Mouse (Mus musculus): Measurements from ENCODE around the gene Slc22a7. TPM values are rescaled to one million over a fixed set of nuclear protein-coding genes. Genes with fewer than 3 reads are reported as not detected.

Gene Slc22a7
- polyA plus RNA-seq, 1 experiment = not detected

DNA sequence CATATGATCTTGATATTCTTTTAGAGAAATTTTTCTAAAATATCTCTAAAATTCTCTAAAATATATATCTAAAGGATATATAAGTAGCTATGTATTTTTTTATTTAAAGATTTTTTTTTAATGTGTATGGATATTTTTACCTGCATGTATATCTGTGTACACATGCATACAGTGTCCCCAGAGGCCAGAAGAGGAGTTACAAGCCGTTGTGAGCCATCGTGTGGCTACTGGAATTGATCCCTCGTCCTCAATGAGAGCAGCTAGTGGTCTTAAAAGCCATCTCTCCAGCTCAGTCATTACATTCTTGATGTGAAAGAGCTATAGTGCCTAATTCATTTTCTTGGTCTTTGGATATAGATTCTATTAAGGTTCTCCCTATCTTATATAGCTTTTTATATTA, 29.8 kb downstream of the Slc22a7 start:
- WGBS = 31% methylated on average over 3 of the region's 3 CpGs
- H3K27me3 ChIP-seq (ENCODE audit: control insufficient read depth, insufficient read depth, low read length) = no peaks in the 10 kb centered on the region
- TF ChIP-seq POLR2A (IDR thresholded peaks at IDR 0.05; ENCODE audit: low read depth, low read length) (no peak), CTCF (IDR thresholded peaks at IDR 0.05; ENCODE audit: extremely low read depth, insufficient read length, insufficient replicate concordance, low read depth, low read length) (no peak)
- H3K27ac ChIP-seq (ENCODE audit: insufficient read depth, low read depth, low read length) = no peak overlapping the region
- no peak overlapping the region for H3K4me3 ChIP-seq (ENCODE audit: low read depth, low read length)
- H3K36me3 ChIP-seq (ENCODE audit: control insufficient read depth, insufficient read depth, low read length) = peaks cover 25% of the 10 kb centered on the region
- no peaks in the 10 kb centered on the region for H3K4me1 ChIP-seq (ENCODE audit: control insufficient read depth, insufficient read depth, insufficient read length, low read length)

DNA sequence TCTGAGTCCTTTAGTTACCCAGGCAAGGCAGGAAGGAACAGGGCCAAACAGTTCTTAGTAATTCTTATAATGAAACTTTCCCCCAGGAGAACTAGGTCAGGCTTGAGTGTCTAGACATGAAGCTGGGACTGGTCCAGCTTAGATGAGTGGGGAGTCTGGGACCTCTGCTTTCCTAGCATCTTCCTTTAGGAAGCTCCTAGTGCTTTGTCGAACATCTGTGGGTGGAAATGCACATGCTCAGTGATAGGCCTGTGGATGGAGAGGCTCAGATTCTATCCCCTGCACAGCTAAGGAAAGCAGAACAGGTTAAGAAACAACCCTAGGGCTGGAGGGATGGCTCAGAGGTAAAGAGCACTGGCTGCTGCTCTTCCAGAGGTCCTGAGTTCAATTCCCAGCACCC, 43.6 kb downstream of the Slc22a7 start:
- H3K4me1 ChIP-seq (ENCODE audit: control insufficient read depth, insufficient read depth, insufficient read length, low read length) = no peaks in the 10 kb centered on the region
- no peak for TF ChIP-seq CTCF (IDR thresholded peaks at IDR 0.05; ENCODE audit: extremely low read depth, insufficient read length, insufficient replicate concordance, low read depth, low read length)
- no peak for TF ChIP-seq POLR2A (IDR thresholded peaks at IDR 0.05; ENCODE audit: low read depth, low read length)
- WGBS = 85% methylated on average over 1 of the region's 1 CpGs

DNA sequence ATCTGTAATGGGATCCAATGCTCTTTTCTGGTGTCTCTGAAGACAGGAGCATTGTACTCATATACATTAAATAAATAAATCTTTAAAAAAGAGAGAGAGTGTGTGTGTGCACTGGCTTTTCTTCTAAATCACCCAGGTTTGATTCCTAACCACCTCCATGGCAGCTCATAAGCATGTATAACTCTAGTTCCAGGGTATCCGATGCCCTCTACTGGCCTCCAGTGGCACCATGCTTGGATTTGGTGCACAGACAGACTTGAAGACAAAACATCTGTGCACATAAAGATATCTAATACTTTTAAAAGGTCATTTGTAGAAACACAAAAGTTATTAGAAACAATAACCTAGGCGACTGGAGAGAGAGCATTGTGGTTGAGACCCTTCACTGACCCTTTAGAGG, 45.2 kb downstream of the Slc22a7 start:
- WGBS = 52% methylated on average over 2 of the region's 2 CpGs
- Histone ChIP-seq H3K27me3 (ENCODE audit: control insufficient read depth, insufficient read depth, low read length) (no peaks in the 10 kb centered on the region), H3K4me1 (ENCODE audit: control insufficient read depth, insufficient read depth, insufficient read length, low read length) (no peaks in the 10 kb centered on the region), H3K36me3 (ENCODE audit: control insufficient read depth, insufficient read depth, low read length) (peaks cover 11% of the 10 kb centered on the region), H3K4me3 (ENCODE audit: low read depth, low read length) (no peak overlapping the region), H3K27ac (ENCODE audit: insufficient read depth, low read depth, low read length) (no peak overlapping the region)
- no peak for TF ChIP-seq POLR2A (IDR thresholded peaks at IDR 0.05; ENCODE audit: low read depth, low read length)
- TF ChIP-seq CTCF (IDR thresholded peaks at IDR 0.05; ENCODE audit: extremely low read depth, insufficient read length, insufficient replicate concordance, low read depth, low read length) = peak; percentile 45; the same call in 1 of the 2 replicates

More for the DNA sequence above, 43.6 kb downstream of the Slc22a7 start:
- Histone ChIP-seq H3K27me3 (ENCODE audit: control insufficient read depth, insufficient read depth, low read length) (no peaks in the 10 kb centered on the region), H3K36me3 (ENCODE audit: control insufficient read depth, insufficient read depth, low read length) (peaks cover 10% of the 10 kb centered on the region), H3K4me3 (ENCODE audit: low read depth, low read length) (no peak overlapping the region), H3K27ac (ENCODE audit: insufficient read depth, low read depth, low read length) (no peak overlapping the region)

DNA sequence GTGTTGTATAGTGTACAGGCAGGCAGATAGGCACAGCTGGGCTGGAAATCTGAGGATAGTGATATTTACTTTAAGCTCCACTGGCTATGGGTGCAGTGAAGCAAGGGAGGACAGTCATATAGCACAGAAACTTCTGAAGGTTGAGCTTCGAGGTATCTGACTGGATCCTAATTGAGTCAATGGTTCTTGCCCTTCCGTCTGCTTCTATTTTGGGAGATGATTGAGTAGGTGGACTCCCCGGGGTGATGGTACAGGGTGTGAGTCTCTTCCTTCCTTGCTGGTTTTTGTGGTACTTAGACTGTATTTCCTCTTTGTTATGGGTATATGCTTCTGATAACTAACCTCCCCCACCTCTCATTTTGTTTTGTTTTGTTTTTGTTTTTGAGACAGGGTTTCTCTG, 50.1 kb downstream of the Slc22a7 start:
- no peaks in the 10 kb centered on the region for H3K4me1 ChIP-seq (ENCODE audit: control insufficient read depth, insufficient read depth, insufficient read length, low read length)
- H3K4me3 ChIP-seq (ENCODE audit: low read depth, low read length) = no peak overlapping the region
- peaks cover 3% of the 10 kb centered on the region; the same call in 1 of the 2 replicates for H3K36me3 ChIP-seq (ENCODE audit: control insufficient read depth, insufficient read depth, low read length)
- H3K27ac ChIP-seq (ENCODE audit: insufficient read depth, low read depth, low read length) = no peak overlapping the region
- no peak for TF ChIP-seq CTCF (IDR thresholded peaks at IDR 0.05; ENCODE audit: extremely low read depth, insufficient read length, insufficient replicate concordance, low read depth, low read length)
- no peak for TF ChIP-seq POLR2A (IDR thresholded peaks at IDR 0.05; ENCODE audit: low read depth, low read length)
- H3K27me3 ChIP-seq (ENCODE audit: control insufficient read depth, insufficient read depth, low read length) = no peaks in the 10 kb centered on the region; the same call in 1 of the 2 replicates
- WGBS = 81% methylated on average over 3 of the region's 3 CpGs

DNA sequence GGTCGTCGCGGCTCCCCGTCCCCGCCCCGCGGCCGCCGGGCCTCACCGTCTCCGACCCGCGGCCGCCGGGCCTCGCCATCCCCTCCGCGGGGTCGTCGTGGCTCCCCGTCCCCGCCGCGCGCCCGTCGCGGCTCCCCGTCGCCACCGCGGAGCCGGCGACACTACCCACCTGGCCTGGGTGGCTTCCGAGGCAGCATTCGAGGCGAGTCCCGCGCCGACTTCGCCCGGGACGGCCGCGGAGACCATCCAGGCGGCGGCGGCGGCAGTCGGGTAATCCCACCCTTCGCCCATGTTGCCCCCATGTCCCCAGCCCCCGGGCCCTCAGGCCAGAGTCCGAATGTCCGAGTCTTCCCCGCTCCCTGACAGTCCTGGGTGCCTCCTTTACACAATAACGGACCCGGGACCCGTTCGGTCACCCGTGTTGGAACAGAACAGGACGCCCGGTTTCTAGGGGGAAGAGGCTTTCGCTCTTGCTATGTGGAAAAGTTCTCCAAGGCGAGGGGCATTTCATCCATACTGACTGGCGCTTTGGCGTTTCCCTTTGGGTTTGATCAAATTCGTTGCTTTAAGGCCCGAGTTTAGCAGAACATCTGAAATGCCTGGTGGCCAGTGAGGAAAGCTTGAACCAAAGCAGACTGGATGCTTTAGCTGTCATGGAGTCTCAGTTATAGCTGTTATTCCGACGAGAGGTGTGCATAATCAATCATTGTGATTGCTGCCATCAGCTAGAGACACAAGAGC, 54.0 kb downstream of the Slc22a7 start:
- H3K27ac ChIP-seq (ENCODE audit: insufficient read depth, low read depth, low read length) = no peak overlapping the region; the same call in 1 of the 2 replicates
- H3K27me3 ChIP-seq (ENCODE audit: control insufficient read depth, insufficient read depth, low read length) = no peaks in the 10 kb centered on the region; the same call in 1 of the 2 replicates
- TF ChIP-seq CTCF (IDR thresholded peaks at IDR 0.05; ENCODE audit: extremely low read depth, insufficient read length, insufficient replicate concordance, low read depth, low read length) (no peak), POLR2A (IDR thresholded peaks at IDR 0.05; ENCODE audit: low read depth, low read length) (no peak)
- H3K4me1 ChIP-seq (ENCODE audit: control insufficient read depth, insufficient read depth, insufficient read length, low read length) = no peaks in the 10 kb centered on the region
- peaks cover 3% of the 10 kb centered on the region; the same call in 1 of the 2 replicates for H3K36me3 ChIP-seq (ENCODE audit: control insufficient read depth, insufficient read depth, low read length)
- WGBS = 1% methylated on average over 70 of the region's 70 CpGs
- H3K4me3 ChIP-seq (ENCODE audit: low read depth, low read length) = peak overlapping the region; percentile 96

DNA sequence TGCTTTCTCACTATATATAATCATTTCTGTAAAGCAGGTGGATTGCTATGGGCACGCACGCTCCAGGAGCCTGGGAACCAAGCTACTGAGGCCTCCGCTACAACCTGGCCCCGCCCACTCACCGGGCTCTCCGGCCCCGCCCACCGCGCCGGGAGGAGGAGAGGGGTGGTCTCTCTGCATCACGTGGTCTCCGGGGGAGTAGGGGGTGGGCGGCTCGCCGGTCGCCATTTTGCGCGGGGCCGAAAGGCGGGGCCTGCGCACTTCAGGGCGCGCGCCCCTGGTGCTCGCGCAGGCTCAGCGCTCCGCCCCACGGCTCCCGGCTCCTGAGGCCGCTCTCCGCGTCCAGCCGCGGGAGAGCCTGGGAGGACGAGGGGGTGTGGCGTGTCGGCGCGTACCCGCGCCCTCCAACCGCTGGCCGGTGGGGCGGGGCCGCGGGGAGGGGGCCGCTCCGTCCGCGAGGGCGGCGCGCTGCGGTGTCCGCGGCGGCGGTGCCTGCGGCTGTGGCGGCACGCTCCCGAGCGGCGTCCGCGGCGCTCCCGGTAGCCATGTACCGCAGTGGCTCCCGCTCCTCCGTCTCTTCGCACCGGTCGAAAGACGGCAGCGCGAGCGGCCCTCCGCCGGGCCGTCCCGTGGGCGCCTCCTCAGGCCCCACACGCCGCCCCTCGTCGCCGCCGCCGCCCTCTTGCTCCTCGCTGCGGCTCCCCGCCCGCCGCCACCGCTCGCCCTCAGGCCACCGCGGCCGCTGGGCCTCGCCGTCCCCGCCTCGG, 54.8 kb downstream of the Slc22a7 start, which contains the start of gene Zfp318:
Gene Zfp318, plus strand, starts transcription at position 438 of the 767 bp plus-strand sequence.
- TF ChIP-seq CTCF (IDR thresholded peaks at IDR 0.05; ENCODE audit: extremely low read depth, insufficient read length, insufficient replicate concordance, low read depth, low read length) (no peak), POLR2A (IDR thresholded peaks at IDR 0.05; ENCODE audit: low read depth, low read length) (peak; percentile 58; the same call in 1 of the 2 replicates)
- peak within 1 kb of the TSS; percentile 96 for H3K4me3 ChIP-seq (ENCODE audit: low read depth, low read length)
- H3K27ac ChIP-seq (ENCODE audit: insufficient read depth, low read depth, low read length) = no peak within 1 kb of the TSS; the same call in 1 of the 2 replicates
- no peaks in the 10 kb centered on the region; the same call in 1 of the 2 replicates for H3K27me3 ChIP-seq (ENCODE audit: control insufficient read depth, insufficient read depth, low read length)
- under 1% methylated on average over 100 of the region's 105 CpGs for WGBS
- H3K36me3 ChIP-seq (ENCODE audit: control insufficient read depth, insufficient read depth, low read length) = peaks cover 2% of the 10 kb centered on the region; the same call in 1 of the 2 replicates
- H3K4me1 ChIP-seq (ENCODE audit: control insufficient read depth, insufficient read depth, insufficient read length, low read length) = no peaks in the 10 kb centered on the region

Other genes starting within 250 kb of the Slc22a7 start
- gene Polh, start 235.8 kb downstream of the Slc22a7 start, polyA plus RNA-seq (2012; rRNA removed) = 1.0 and 1.7 TPM in 2 replicates
- gene Xpo5, start 235.7 kb downstream of the Slc22a7 start, polyA plus RNA-seq (2012; rRNA removed) = 5.3 and 8.4 TPM in 2 replicates
- 16.2 and 24.6 TPM in 2 replicates for gene Polr1c, start 190.4 kb downstream of the Slc22a7 start, polyA plus RNA-seq (2012; rRNA removed)
- 120 and 305 TPM in 2 replicates for gene Yipf3, start 190.4 kb downstream of the Slc22a7 start, polyA plus RNA-seq (2012; rRNA removed)
- gene Lrrc73, start 184.9 kb downstream of the Slc22a7 start, polyA plus RNA-seq (2012; rRNA removed) = 1.9 and 2.8 TPM in 2 replicates
- gene Tjap1, start 155.4 kb downstream of the Slc22a7 start, polyA plus RNA-seq (2012; rRNA removed) = 43.4 and 89.2 TPM in 2 replicates
- 0.27 and 1.0 TPM in 2 replicates for gene Dlk2, start 141.0 kb downstream of the Slc22a7 start, polyA plus RNA-seq (2012; rRNA removed)
- gene Abcc10, start 110.1 kb downstream of the Slc22a7 start, polyA plus RNA-seq (2012; rRNA removed) = 28.7 and 37.5 TPM in 2 replicates
- gene Zfp318, start 54.7 kb downstream of the Slc22a7 start, polyA plus RNA-seq (2012; rRNA removed) = 1.9 and 5.8 TPM in 2 replicates
- gene Crip3, start 9.5 kb downstream of the Slc22a7 start, polyA plus RNA-seq (2012; rRNA removed) = not detected in 2 replicates
- 0.20 and 0.25 TPM in 2 replicates for gene Ttbk1, start 49.2 kb upstream of the Slc22a7 start, polyA plus RNA-seq (2012; rRNA removed)
- gene Dnph1, start 58.3 kb upstream of the Slc22a7 start, polyA plus RNA-seq (2012; rRNA removed) = 3.3 and 6.3 TPM in 2 replicates
- gene Cul9, start 107.9 kb upstream of the Slc22a7 start, polyA plus RNA-seq (2012; rRNA removed) = 5.0 and 5.8 TPM in 2 replicates
- gene Srf, start 117.7 kb upstream of the Slc22a7 start, polyA plus RNA-seq (2012; rRNA removed) = 103 and 183 TPM in 2 replicates
- gene Ptk7, start 191.0 kb upstream of the Slc22a7 start, polyA plus RNA-seq (2012; rRNA removed) = 6.6 and 6.8 TPM in 2 replicates
- 103 and 213 TPM in 2 replicates for gene Klc4, start 207.6 kb upstream of the Slc22a7 start, polyA plus RNA-seq (2012; rRNA removed)
- 47.6 and 82.8 TPM in 2 replicates for gene Mrpl2, start 207.8 kb upstream of the Slc22a7 start, polyA plus RNA-seq (2012; rRNA removed)
- gene Cul7, start 211.9 kb upstream of the Slc22a7 start, polyA plus RNA-seq (2012; rRNA removed) = 7.6 and 12.1 TPM in 2 replicates
- gene Rrp36, start 235.9 kb upstream of the Slc22a7 start, polyA plus RNA-seq (2012; rRNA removed) = 30.8 and 47.4 TPM in 2 replicates
- gene Mea1, start 240.3 kb upstream of the Slc22a7 start, polyA plus RNA-seq (2012; rRNA removed) = 38.9 and 52.7 TPM in 2 replicates
- 48.3 and 99.3 TPM in 2 replicates for gene Klhdc3, start 242.5 kb upstream of the Slc22a7 start, polyA plus RNA-seq (2012; rRNA removed)